Mouse (Mus musculus): ENCODE measurements around the gene Ifitm10. TPM values are rescaled to one million over a fixed set of nuclear protein-coding genes. Genes with fewer than 3 reads are reported as not detected.

The Ifitm10 gene
- total RNA-seq, 4 experiments from 2014 or later = 1.6 to 2.4 (median 2.1) TPM

DNA sequence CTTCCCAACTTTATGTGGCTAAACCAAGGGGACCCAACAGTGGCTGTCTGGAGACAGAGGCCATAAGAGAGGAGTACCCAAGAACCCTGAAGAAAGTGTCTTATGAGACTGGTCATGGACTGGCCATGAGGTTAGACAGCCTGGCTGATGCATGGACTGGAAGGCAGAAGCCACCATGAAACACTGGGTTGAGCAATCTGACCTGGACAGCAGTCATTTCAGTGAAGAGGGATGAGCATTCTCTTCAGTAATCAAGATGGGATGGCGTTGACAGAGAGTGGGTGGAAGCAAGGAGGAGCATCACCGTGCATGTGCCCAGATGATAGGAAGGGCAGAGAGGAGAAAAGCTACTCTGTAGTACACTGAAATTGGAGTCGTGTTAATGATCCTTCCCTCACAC is 17.6 kb upstream of the Ifitm10 start:
- DNase-seq (ENCODE audit: low spot score in 2 of 2) = no peak

GRCm38 (mm10) chr7:142389961-142390650 is 16.6 kb upstream of the Ifitm10 start:
- no peak for DNase-seq (ENCODE audit: low spot score in 2 of 2)

GRCm38 (mm10) chr7:142388740-142389139 is 15.2 kb upstream of the Ifitm10 start:
- no peak for DNase-seq (ENCODE audit: low spot score in 2 of 2)

GRCm38 (mm10) chr7:142388198-142388597 is 14.6 kb upstream of the Ifitm10 start:
- no peak for DNase-seq (ENCODE audit: low spot score in 2 of 2)

- peak; percentile 97 to 98 for DNase-seq (ENCODE audit: low spot score in 2 of 2)
Measured at GRCm38 (mm10) chr7:142387419-142388148, 14.0 kb upstream of the Ifitm10 start, which contains the start of gene Ctsd. Ctsd (minus strand) TSS chr7:142388038.

DNA sequence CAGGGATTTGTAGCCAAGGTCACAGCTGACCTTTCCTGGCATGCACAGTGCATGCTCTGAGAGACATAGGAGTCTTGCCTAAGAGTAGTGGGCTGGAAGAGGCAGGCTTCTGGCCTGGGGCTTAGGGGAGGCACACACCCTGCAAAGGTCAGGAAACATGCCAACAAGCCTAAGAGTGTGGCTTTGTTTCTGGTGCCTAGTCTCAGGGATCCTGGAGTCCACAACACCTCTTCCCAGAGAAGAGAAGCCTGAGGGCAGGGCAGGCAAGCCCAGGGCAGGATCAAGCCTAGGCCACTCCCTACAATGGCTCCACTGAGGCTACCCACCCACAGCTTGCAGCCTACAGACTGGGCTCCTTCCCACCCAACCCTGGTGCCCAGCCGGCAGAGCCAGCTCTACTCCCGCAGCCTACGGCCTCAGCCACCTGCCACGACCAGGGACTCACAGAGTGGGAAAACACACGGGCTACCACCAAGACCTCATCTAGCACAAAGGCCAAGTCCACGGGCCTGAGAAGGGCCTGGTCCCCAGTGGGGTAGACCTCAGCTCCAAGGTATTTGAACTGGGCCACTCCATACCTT is 13.2 kb upstream of the Ifitm10 start:
- DNase-seq (ENCODE audit: low spot score in 2 of 2) = peak in 1 of 2 experiments; percentile 26

DNA sequence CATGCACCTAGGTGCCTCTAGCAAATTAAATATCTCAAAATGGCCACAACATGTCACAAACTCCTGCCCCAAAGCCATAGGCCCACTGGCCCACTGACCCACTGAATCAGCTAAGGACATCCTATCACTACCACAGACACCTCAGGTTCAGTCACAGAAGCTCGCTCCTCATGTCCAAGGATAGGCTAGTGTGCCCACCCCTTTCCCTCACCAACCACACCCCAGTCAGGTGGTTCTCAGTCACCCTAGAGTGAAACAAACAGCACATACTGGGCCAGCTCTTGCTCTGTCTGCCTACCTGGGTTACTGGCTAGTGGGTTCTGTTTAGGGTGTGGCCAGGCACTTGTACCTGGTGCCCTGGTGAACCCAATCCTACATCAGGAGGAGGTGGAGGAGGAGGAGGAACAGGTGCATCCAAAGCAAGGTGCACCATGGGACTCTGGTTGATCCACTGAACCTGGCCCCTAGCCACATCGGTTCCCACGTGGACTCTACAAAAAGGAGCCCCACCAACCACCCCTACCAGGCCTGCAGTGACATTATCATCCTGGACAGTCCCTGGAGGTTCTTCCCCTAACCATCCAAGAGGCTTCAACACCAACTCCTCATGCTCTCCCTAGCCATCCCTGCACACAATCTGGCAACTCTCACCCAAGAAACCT is 12.3 kb upstream of the Ifitm10 start:
- no peak for DNase-seq (ENCODE audit: low spot score in 2 of 2)

DNA sequence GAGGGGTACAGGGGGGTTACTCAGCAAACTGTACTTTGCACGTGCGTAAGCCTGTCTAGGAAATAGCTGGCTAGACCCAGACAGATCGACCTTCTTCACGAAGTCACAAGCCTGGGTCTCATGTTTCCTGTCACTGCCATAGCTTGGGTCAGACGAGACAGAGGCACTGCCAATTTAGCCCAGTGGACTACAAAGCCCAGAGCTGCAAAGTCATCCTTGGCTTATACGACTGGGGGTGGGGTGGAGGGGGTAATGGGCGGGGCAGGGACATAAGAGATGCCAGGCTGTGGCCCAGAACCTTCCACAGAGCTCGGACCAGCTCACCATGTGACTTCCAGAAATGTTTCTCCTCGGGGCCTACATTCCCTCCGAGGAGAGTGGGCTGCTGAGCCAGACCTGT is 10.8 kb upstream of the Ifitm10 start:
- peak; percentile 33 to 60 for DNase-seq (ENCODE audit: low spot score in 2 of 2)

DNA sequence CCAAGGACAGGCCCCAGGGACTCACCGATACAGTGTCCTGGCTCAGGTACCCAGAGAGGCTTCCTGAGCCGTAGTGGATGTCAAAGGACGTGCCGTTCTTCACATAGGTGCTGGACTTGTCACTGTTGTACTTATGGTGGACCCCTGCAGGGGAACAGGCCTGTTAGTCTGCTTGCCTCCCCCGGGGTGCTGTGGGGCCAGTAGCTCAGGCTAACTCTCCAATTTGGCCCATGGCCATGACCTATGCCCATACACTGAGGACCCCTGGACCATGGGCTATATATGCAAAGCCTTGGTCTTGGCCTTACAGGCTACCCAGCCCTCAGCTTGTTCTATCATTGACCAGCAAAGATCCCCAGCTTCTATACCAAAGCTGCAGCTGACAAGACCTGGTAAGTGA is 9.0 kb upstream of the Ifitm10 start, which contains the start of gene Gm49369:
Gene Gm49369, minus strand, starts transcription at position 101 of the 400 bp plus-strand sequence.
- no peak for DNase-seq (ENCODE audit: low spot score in 2 of 2)

- no peak for DNase-seq (ENCODE audit: low spot score in 2 of 2)
Measured at GRCm38 (mm10) chr7:142381175-142381574, 7.6 kb upstream of the Ifitm10 start.

DNA sequence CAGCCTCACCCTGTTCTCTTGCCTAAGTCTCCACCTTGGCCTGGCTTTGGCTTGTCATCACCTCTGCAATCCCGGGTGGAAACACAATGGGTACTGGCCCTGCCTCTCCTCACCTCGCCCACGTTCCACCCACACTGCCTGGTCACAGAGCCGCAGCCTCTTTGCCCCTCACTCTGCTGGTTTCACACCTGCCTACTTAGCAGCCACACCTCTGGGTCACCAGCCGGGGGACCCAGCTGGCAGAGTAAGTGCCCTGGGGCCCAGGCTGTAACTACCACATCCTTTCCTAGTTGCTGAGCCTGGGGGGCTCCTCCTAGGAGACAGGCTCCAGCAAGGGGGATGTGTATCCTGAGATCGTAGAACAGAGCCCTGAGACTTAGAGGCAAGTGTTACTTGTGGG is 5.6 kb upstream of the Ifitm10 start:
- no peak for DNase-seq (ENCODE audit: low spot score in 2 of 2)

GRCm38 (mm10) chr7:142377233-142377925 is 3.8 kb upstream of the Ifitm10 start:
- DNase-seq (ENCODE audit: low spot score in 2 of 2) = no peak

GRCm38 (mm10) chr7:142376096-142376495 is 2.5 kb upstream of the Ifitm10 start:
- no peak for DNase-seq (ENCODE audit: low spot score in 2 of 2)

- peak; percentile 34 to 57 for DNase-seq (ENCODE audit: low spot score in 2 of 2)
Measured at GRCm38 (mm10) chr7:142375261-142375724, 1.7 kb upstream of the Ifitm10 start.

GRCm38 (mm10) chr7:142374413-142375015 is 961 bp upstream of the Ifitm10 start:
- peak; percentile 70 to 72 for DNase-seq (ENCODE audit: low spot score in 2 of 2)

DNA sequence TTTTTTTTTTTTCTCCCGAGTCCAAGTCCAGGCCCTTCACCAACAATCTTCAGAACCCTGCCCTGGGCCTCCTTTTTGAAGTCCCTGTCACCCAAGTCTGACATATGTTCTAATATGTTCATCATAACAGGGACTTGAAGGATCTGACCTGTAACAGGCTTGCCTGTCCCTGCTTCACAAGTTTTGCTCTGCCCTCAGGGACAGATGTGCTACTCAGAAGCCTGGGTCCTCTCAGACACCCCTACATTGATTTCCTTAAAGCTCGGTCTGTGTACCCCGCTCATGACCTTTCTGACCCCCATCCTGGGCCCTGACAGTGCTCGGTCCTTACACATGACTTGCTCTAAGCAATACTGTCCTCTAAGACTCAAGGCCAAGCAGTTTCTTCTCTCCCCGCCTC is 514 bp downstream of the Ifitm10 start:
- no peak for DNase-seq (ENCODE audit: low spot score in 2 of 2)

DNA sequence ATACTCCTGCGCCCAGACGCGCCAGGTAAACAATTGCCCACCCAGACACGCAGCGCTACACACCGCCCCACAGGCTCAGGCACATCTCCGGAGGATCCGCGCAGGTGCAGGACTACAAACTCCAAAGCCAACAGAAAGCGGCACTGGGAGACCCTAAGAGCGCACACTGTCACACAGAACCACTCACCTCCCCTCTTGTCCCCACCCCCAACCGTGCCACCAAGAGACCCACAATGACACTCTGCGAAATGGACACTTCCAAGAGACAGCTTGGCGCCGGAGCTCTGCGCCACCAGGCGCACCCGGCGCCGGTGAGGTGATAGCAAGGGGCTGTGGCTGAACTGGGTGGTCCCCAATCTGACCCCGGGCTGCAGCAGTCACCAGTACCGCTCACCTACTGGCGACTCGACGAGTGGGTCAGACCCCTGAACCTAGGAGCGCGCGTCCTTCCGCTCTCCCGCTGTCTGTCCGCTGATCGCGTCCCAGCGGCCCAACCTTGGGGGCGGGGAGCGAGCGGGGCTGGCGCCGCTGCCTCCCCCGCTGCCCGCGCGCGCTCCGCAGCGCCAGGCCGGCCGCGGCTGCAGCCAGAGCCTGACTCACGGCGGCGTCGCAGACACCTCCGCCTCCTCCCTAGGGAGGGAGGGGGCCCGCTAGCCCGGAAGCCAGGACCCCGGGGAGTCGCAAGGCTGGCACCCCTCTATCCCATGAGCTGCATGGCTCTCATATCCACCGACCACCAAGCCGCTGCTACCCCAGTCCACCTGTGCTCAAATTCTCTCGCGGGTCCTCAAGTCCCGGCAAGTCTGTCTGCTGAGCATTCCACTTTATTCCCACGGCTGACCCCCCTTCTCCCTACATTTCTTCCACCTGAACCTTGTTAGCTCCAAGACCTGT is 1.5 kb downstream of the Ifitm10 start:
- DNase-seq (ENCODE audit: low spot score in 2 of 2) = no peak

DNA sequence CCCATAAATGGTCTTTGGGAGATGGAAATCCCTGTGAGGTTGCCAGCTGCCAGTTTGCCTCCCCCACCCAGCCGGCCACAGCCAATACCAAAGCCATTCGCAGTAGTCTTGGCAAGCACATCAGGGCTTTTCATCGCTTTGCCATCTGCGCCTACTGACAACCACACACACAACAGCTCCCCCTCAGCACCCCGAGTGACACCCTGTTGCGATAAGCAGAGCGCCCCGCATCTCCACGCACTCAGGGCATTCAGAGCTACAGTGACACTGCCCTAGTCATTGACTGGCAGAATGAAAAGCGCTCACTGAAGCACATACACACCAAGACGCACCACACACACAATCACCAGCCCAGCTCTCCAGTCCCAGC is 2.2 kb downstream of the Ifitm10 start:
- no peak for DNase-seq (ENCODE audit: low spot score in 2 of 2)

DNA sequence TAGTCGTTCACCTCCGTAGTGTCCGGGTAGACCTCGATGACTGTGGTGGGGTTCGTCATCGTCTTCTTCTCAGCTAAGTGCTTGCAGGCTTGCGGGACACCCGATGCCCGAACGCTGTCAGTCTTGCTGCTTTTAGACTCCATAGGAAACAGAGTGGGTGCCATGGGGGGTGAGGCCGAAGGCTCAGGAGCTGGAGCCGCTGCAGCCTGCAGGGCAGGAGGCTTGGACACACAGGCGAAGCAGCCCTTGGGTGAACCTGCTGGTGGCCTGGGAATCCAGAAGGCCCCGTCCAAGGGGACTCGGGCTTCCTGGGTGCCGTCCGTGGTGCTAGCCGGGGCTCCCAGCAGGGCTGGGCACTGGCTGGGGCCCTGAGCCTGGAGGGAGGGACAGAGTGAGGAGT is 2.6 kb downstream of the Ifitm10 start:
- no peak for DNase-seq (ENCODE audit: low spot score in 2 of 2)

DNA sequence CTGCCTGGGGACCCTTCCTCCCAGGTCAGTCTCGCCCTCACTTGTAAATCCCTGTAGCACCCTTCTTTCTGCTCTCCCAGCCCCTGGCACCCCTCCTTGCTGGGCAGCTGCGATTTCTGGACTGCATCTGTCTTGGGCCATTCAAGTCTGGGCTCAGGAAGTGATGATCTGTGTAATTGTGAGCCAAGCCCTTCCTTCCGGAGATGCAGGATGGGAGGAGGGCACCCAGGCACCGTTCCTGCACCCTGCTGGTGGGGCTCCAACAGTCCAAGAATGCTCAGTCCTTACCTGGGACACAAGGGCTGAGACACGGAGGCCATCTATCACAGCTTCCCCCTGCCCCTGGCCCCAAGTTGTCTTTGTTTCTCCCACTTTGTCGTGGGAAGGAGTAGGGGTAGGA is 3.7 kb downstream of the Ifitm10 start:
- DNase-seq (ENCODE audit: low spot score in 2 of 2) = peak in 1 of 2 experiments; percentile 29

Data from gastrocnemius, adult 8-10 months (tissue).